Mouse (Mus musculus) thymus, adult 2 months (tissue): ENCODE data around the gene Nectin3.

Experiments used
- CTCF ChIP-seq: fragments of 200-500 bp; IDR thresholded peaks from 2 replicates; pipeline ENCODE4 v1.5.1; 2012; ENCODE audit warnings: mild to moderate bottlenecking, control low read depth, low read length, moderate library complexity, borderline replicate concordance; ENCODE audit not compliant: control insufficient read depth, poor library complexity, insufficient read depth; ENCODE audit errors: extremely low read depth
- POLR2A ChIP-seq: fragments of 200-500 bp; IDR thresholded peaks from 2 replicates; pipeline ENCODE4 v1.6.1; 2012; ENCODE audit warnings: mild to moderate bottlenecking, low read length, control low read depth, moderate library complexity; ENCODE audit not compliant: control insufficient read depth, poor library complexity, insufficient read depth; ENCODE audit errors: extremely low read depth

DNA sequence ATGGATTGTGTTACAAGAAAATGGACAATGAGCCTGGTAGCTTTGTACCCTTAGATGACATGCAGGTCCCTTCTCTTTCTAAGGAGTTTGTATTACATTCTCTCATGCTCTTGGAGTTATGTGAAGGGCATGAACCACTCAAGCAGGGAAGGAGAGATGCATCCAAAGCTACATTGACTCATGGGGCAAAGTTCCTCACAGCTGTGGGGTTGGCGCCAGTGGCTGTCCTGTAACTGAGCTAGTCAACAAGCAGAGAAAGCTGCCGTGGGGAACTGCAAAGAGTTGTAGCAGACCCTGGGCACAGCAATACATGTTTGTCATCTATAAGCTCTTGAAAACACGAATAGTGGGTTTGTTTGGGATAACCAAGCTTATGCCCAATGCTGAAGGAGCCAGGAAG, 82.1 kb downstream of the Nectin3 start:
- TF ChIP-seq CTCF (no peak), POLR2A (no peak)
